Mouse (Mus musculus): ENCODE measurements around the gene Zbtb16. TPM values are rescaled to one million over a fixed set of nuclear protein-coding genes. Genes with fewer than 3 reads are reported as not detected.

Gene Zbtb16
- polyA plus RNA-seq, 1 experiment from 2014 or later = 7.4 TPM

GRCm38 (mm10) chr9:48681193-48681592 lies 154.8 kb downstream of the Zbtb16 start:
- Histone ChIP-seq H3K27me3 (peaks cover 17% of the 10 kb centered on the region), H3K36me3 (no peaks in the 10 kb centered on the region), H3K4me1 (replicated peaks) (peaks cover 46% of the 10 kb centered on the region), H3K9ac (no peak overlapping the region), H3K9me3 (no peaks in the 10 kb centered on the region), H3K4me2 (no peak overlapping the region), H3K4me3 (no peak overlapping the region), H3K27ac (replicated peaks) (no peak overlapping the region)
- no peak for ATAC-seq (ENCODE audit: low read depth)
- 90% methylated on average over 8 of the region's 8 CpGs for WGBS

GRCm38 (mm10) chr9:48678426-48679358 lies 157.3 kb downstream of the Zbtb16 start:
- Histone ChIP-seq H3K9ac (no peak overlapping the region), H3K36me3 (no peaks in the 10 kb centered on the region), H3K27ac (replicated peaks) (peak overlapping the region; percentile 72), H3K4me1 (replicated peaks) (peaks cover 56% of the 10 kb centered on the region), H3K9me3 (no peaks in the 10 kb centered on the region), H3K4me3 (no peak overlapping the region), H3K27me3 (peaks cover 22% of the 10 kb centered on the region), H3K4me2 (peak overlapping the region; percentile 6; the same call in 1 of the 2 replicates)
- ATAC-seq (ENCODE audit: low read depth) = peak; percentile 80
- 12% methylated on average over 19 of the region's 19 CpGs for WGBS

GRCm38 (mm10) chr9:48675151-48675790 lies 160.8 kb downstream of the Zbtb16 start:
- Histone ChIP-seq H3K4me3 (no peak overlapping the region), H3K27me3 (peaks cover 45% of the 10 kb centered on the region), H3K4me2 (no peak overlapping the region), H3K4me1 (replicated peaks) (peaks cover 67% of the 10 kb centered on the region), H3K9ac (no peak overlapping the region), H3K36me3 (no peaks in the 10 kb centered on the region), H3K9me3 (no peaks in the 10 kb centered on the region), H3K27ac (replicated peaks) (no peak overlapping the region)
- WGBS = 6% methylated on average over 11 of the region's 11 CpGs
- no peak for ATAC-seq (ENCODE audit: low read depth)

- peaks cover 70% of the 10 kb centered on the region for H3K4me1 ChIP-seq (replicated peaks)
- H3K9me3 ChIP-seq = no peaks in the 10 kb centered on the region
- no peak for ATAC-seq (ENCODE audit: low read depth)
- no peak overlapping the region for H3K4me2 ChIP-seq
- H3K9ac ChIP-seq = no peak overlapping the region
- no peaks in the 10 kb centered on the region for H3K36me3 ChIP-seq
- WGBS = 8% methylated on average over 11 of the region's 11 CpGs
- H3K4me3 ChIP-seq = no peak overlapping the region
- peaks cover 45% of the 10 kb centered on the region for H3K27me3 ChIP-seq
- peak overlapping the region; percentile 46; the same call in 1 of the 2 replicates for H3K27ac ChIP-seq (replicated peaks)
Observed at GRCm38 (mm10) chr9:48674359-48675015, 161.5 kb downstream of the Zbtb16 start.

GRCm38 (mm10) chr9:48673804-48674203 lies 162.2 kb downstream of the Zbtb16 start:
- H3K9me3 ChIP-seq = no peaks in the 10 kb centered on the region
- H3K27me3 ChIP-seq = peaks cover 49% of the 10 kb centered on the region
- ATAC-seq (ENCODE audit: low read depth) = no peak
- H3K4me3 ChIP-seq = no peak overlapping the region
- H3K4me2 ChIP-seq = no peak overlapping the region
- 39% methylated on average over 5 of the region's 5 CpGs for WGBS
- H3K4me1 ChIP-seq (replicated peaks) = peaks cover 63% of the 10 kb centered on the region
- peak overlapping the region; percentile 46 for H3K27ac ChIP-seq (replicated peaks)
- no peaks in the 10 kb centered on the region for H3K36me3 ChIP-seq
- 0 out of 2 replicates have a peak overlapping the region, but pooled peaks have one; percentile 18 for H3K9ac ChIP-seq

GRCm38 (mm10) chr9:48673213-48673612 lies 162.8 kb downstream of the Zbtb16 start:
- Histone ChIP-seq H3K36me3 (no peaks in the 10 kb centered on the region), H3K4me2 (no peak overlapping the region), H3K4me3 (no peak overlapping the region), H3K27me3 (peaks cover 52% of the 10 kb centered on the region), H3K9ac (0 out of 2 replicates have a peak overlapping the region, but pooled peaks have one; percentile 18), H3K27ac (replicated peaks) (no peak overlapping the region), H3K4me1 (replicated peaks) (peaks cover 57% of the 10 kb centered on the region), H3K9me3 (no peaks in the 10 kb centered on the region)
- ATAC-seq (ENCODE audit: low read depth) = no peak
- WGBS = 73% methylated on average over 6 of the region's 6 CpGs

GRCm38 (mm10) chr9:48671841-48672240 lies 164.2 kb downstream of the Zbtb16 start:
- ATAC-seq (ENCODE audit: low read depth) = no peak
- Histone ChIP-seq H3K9me3 (no peaks in the 10 kb centered on the region), H3K27ac (replicated peaks) (no peak overlapping the region), H3K9ac (no peak overlapping the region), H3K4me3 (no peak overlapping the region), H3K4me2 (no peak overlapping the region), H3K36me3 (no peaks in the 10 kb centered on the region), H3K4me1 (replicated peaks) (peaks cover 44% of the 10 kb centered on the region), H3K27me3 (peaks cover 61% of the 10 kb centered on the region)

- H3K9ac ChIP-seq = no peak overlapping the region
- H3K4me2 ChIP-seq = no peak overlapping the region
- H3K27ac ChIP-seq (replicated peaks) = no peak overlapping the region
- H3K9me3 ChIP-seq = no peaks in the 10 kb centered on the region
- H3K4me1 ChIP-seq (replicated peaks) = peaks cover 30% of the 10 kb centered on the region
- H3K4me3 ChIP-seq = no peak overlapping the region
- ATAC-seq (ENCODE audit: low read depth) = no peak
- H3K36me3 ChIP-seq = no peaks in the 10 kb centered on the region
- 88% methylated on average over 13 of the region's 13 CpGs for WGBS
- peaks cover 54% of the 10 kb centered on the region for H3K27me3 ChIP-seq
Observed at GRCm38 (mm10) chr9:48670156-48670555, 165.9 kb downstream of the Zbtb16 start.

GRCm38 (mm10) chr9:48669672-48670071 lies 166.3 kb downstream of the Zbtb16 start:
- Histone ChIP-seq H3K27me3 (peaks cover 53% of the 10 kb centered on the region), H3K36me3 (no peaks in the 10 kb centered on the region), H3K27ac (replicated peaks) (no peak overlapping the region), H3K9ac (no peak overlapping the region), H3K4me2 (no peak overlapping the region), H3K9me3 (no peaks in the 10 kb centered on the region), H3K4me1 (replicated peaks) (peaks cover 25% of the 10 kb centered on the region), H3K4me3 (no peak overlapping the region)
- WGBS = 62% methylated on average over 10 of the region's 10 CpGs
- no peak for ATAC-seq (ENCODE audit: low read depth)

GRCm38 (mm10) chr9:48666702-48667101 lies 169.3 kb downstream of the Zbtb16 start:
- Histone ChIP-seq H3K36me3 (no peaks in the 10 kb centered on the region), H3K9me3 (no peaks in the 10 kb centered on the region), H3K27ac (replicated peaks) (no peak overlapping the region), H3K4me3 (no peak overlapping the region), H3K27me3 (peaks cover 34% of the 10 kb centered on the region), H3K9ac (no peak overlapping the region), H3K4me1 (replicated peaks) (peaks cover 27% of the 10 kb centered on the region), H3K4me2 (no peak overlapping the region)
- no peak for ATAC-seq (ENCODE audit: low read depth)
- WGBS = 95% methylated on average over 3 of the region's 3 CpGs

GRCm38 (mm10) chr9:48663052-48663433 lies 173.0 kb downstream of the Zbtb16 start:
- WGBS = 9% methylated on average over 13 of the region's 13 CpGs
- H3K9ac ChIP-seq = no peak overlapping the region
- ATAC-seq (ENCODE audit: low read depth) = peak; percentile 38
- H3K27ac ChIP-seq (replicated peaks) = peak overlapping the region; percentile 81
- H3K4me3 ChIP-seq = no peak overlapping the region
- peak overlapping the region; percentile 38 for H3K4me2 ChIP-seq
- peaks cover 42% of the 10 kb centered on the region for H3K4me1 ChIP-seq (replicated peaks)
- no peaks in the 10 kb centered on the region for H3K9me3 ChIP-seq
- H3K36me3 ChIP-seq = 0 out of 2 replicates have a peak, but pooled peaks cover 4% of the 10 kb centered on the region
- peaks cover 13% of the 10 kb centered on the region; the same call in 1 of the 2 replicates for H3K27me3 ChIP-seq
